Mouse (Mus musculus) gastrocnemius, postnatal 14 days (tissue): Measurements from ENCODE around the gene Tmem198. TPM values are rescaled to one million over a fixed set of nuclear protein-coding genes. Genes with fewer than 3 reads are reported as not detected.

Experiments
- total RNA-seq, 2 experiments: library from RNA; stranded (reverse); gene quantifications; 2 replicates each; pipeline ENCODE4 v1.2.3; 2021

Tmem198 gene
- total RNA-seq, 2 experiments from 2014 or later: 0.09 to 0.25 TPM

Other genes with a start within 250 kb of the Tmem198 start
- gene A630095N17Rik, start 247.4 kb upstream of the Tmem198 start, total RNA-seq: not detected
- 10 to 100 TPM; 32.4 to 33.2 TPM for gene Dnajb2, start 243.1 kb upstream of the Tmem198 start, total RNA-seq
- gene Ptprn, start 215.0 kb upstream of the Tmem198 start, total RNA-seq: under 1 TPM; 0.08 to 0.13 TPM
- not detected for gene Resp18, start 201.1 kb upstream of the Tmem198 start, total RNA-seq
- gene Dnpep, start 161.5 kb upstream of the Tmem198 start, total RNA-seq: 10 to 100 TPM; 52.7 to 54.6 TPM
- gene Des, start 119.2 kb upstream of the Tmem198 start, total RNA-seq: 1,000 to 10,000 TPM; 1,553 to 1,562 TPM
- 100 to 1,000 TPM; 167 to 173 TPM for gene Speg, start 104.2 kb upstream of the Tmem198 start, total RNA-seq
- 10 to 100 TPM; 34.5 to 38.7 TPM for gene Gmppa, start 43.6 kb upstream of the Tmem198 start, total RNA-seq
- gene Asic4, start 29.1 kb upstream of the Tmem198 start, total RNA-seq: not detected
- 10 to 100 TPM; 14.9 to 20.7 TPM for gene Chpf, start 225 bp upstream of the Tmem198 start, total RNA-seq
- 10 to 100 TPM; 65.6 to 69.5 TPM for gene Obsl1, start 26.9 kb downstream of the Tmem198 start, total RNA-seq
- gene Inha, start 27.5 kb downstream of the Tmem198 start, total RNA-seq: 1 to 10 TPM; 6.5 to 7.7 TPM
- gene Stk11ip, start 42.0 kb downstream of the Tmem198 start, total RNA-seq: 1 to 10 TPM; 5.5 to 6.3 TPM
- gene Slc4a3, start 66.7 kb downstream of the Tmem198 start, total RNA-seq: 1 to 10 TPM; 5.2 to 6.2 TPM